Mouse (Mus musculus) CH12.LX (cell line): ENCODE measurements around the gene Fn3k. TPM values are rescaled to one million over a fixed set of nuclear protein-coding genes. Genes with fewer than 3 reads are reported as not detected.

Experiments used
- DNase-seq: peaks from one replicate; pipeline ENCODE4 v3.0.0-alpha.2; 2013; ENCODE audit errors: extremely low read depth
- H3K27ac ChIP-seq: 2 replicates; pipeline ENCODE4 v1.5.1; 2012; ENCODE audit warnings: low read depth, mild to moderate bottlenecking, control low read depth, moderate library complexity; ENCODE audit not compliant: insufficient read depth
- H3K27me3 ChIP-seq: replicated peaks from 2 replicates; pipeline ENCODE3; 2012; ENCODE audit warnings: inconsistent platforms
- H3K36me3 ChIP-seq, 2 experiments: replicated peaks in 1 of 2; 2 replicates each; pipeline versions ENCODE3 to v1.6.1; 2012; ENCODE audit warnings: inconsistent platforms in 1 of 2, low read length in 1 of 2, mild to moderate bottlenecking in 1 of 2, mixed read lengths in 1 of 2, moderate library complexity in 1 of 2; ENCODE audit not compliant: control insufficient read depth in 1 of 2, insufficient read depth in 1 of 2
- H3K4me1 ChIP-seq, 2 experiments: 2 replicates each; pipeline ENCODE4 v1.6.1; 2012; ENCODE audit warnings: inconsistent platforms in 1 of 2, moderate library complexity in 1 of 2; ENCODE audit not compliant: insufficient read depth in 2 of 2, control insufficient read depth in 1 of 2
- H3K4me2 ChIP-seq: 2 replicates; pipeline ENCODE4 v1.6.1; 2012; ENCODE audit warnings: low read depth, mild to moderate bottlenecking, control low read depth; ENCODE audit not compliant: poor library complexity, insufficient read depth, severe bottlenecking
- H3K4me3 ChIP-seq, 3 experiments: fragments of 150-350 bp in 1 of 3; sonication (generic) in 1 of 3; replicated peaks in 1 of 3; 2 replicates each; pipeline versions ENCODE3 to v1.5.1; 2011 to 2012; ENCODE audit warnings: low read depth in 2 of 3, low read length in 2 of 3, mild to moderate bottlenecking in 2 of 3, moderate library complexity in 2 of 3, control low read depth in 1 of 3, improper control_type of control experiment in 1 of 3, inconsistent platforms in 1 of 3, mixed read lengths in 1 of 3; ENCODE audit not compliant: poor library complexity in 1 of 3
- H3K79me2 ChIP-seq: replicated peaks from 2 replicates; pipeline ENCODE4 v1.6.1; 2012; ENCODE audit warnings: mild to moderate bottlenecking, moderate library complexity; ENCODE audit not compliant: control insufficient read depth, poor library complexity, insufficient read depth, severe bottlenecking; ENCODE audit errors: extremely low read depth
- H3K9ac ChIP-seq: 2 replicates; pipeline ENCODE4 v1.6.1; 2012; ENCODE audit warnings: low read depth, mild to moderate bottlenecking, control low read depth, moderate library complexity; ENCODE audit not compliant: insufficient read depth
- H3K9me3 ChIP-seq: replicated peaks from 2 replicates; pipeline ENCODE3; 2012; ENCODE audit warnings: low read length, inconsistent platforms, mixed read lengths
- EP300 ChIP-seq: IDR thresholded peaks from 2 replicates; pipeline ENCODE4 v1.6.1; 2011; ENCODE audit warnings: low read length, improper control_type of control experiment
- GABPA ChIP-seq: IDR thresholded peaks from 2 replicates; pipeline ENCODE4 v1.6.1; 2012; ENCODE audit warnings: low read depth, low read length, improper control_type of control experiment, inconsistent platforms; ENCODE audit not compliant: insufficient replicate concordance
- IRF4 ChIP-seq: IDR thresholded peaks from 2 replicates; pipeline ENCODE4 v1.6.1; 2014; ENCODE audit warnings: low read depth, mild to moderate bottlenecking, inconsistent platforms, low read length, improper control_type of control experiment
- JUN ChIP-seq: IDR thresholded peaks from 2 replicates; pipeline ENCODE4 v1.6.1; 2011; ENCODE audit warnings: low read depth, mild to moderate bottlenecking, low read length, improper control_type of control experiment, moderate library complexity; ENCODE audit not compliant: insufficient read depth
- MAZ ChIP-seq: IDR thresholded peaks from 2 replicates; pipeline ENCODE4 v1.6.1; 2012; ENCODE audit warnings: low read depth, mild to moderate bottlenecking, inconsistent platforms, low read length, improper control_type of control experiment, moderate library complexity
- MEF2A ChIP-seq: IDR thresholded peaks from 2 replicates; pipeline ENCODE4 v1.6.1; 2014; ENCODE audit warnings: low read depth, mild to moderate bottlenecking, inconsistent platforms, low read length, improper control_type of control experiment, borderline replicate concordance
- MXI1 ChIP-seq: IDR thresholded peaks from 2 replicates; pipeline ENCODE4 v1.6.1; 2011; ENCODE audit warnings: mild to moderate bottlenecking, low read depth, low read length, improper control_type of control experiment
- NRF1 ChIP-seq: IDR thresholded peaks from 2 replicates; pipeline ENCODE4 v1.6.1; 2014; ENCODE audit warnings: low read depth, mild to moderate bottlenecking, inconsistent platforms, low read length, improper control_type of control experiment, moderate library complexity
- POLR2A ChIP-seq: IDR thresholded peaks from 2 replicates; pipeline ENCODE4 v1.6.1; 2011; ENCODE audit warnings: low read depth, mild to moderate bottlenecking, improper control_type of control experiment, low read length
- RAD21 ChIP-seq: IDR thresholded peaks from 2 replicates; pipeline ENCODE4 v1.6.1; 2011; ENCODE audit warnings: low read depth, mild to moderate bottlenecking, low read length, improper control_type of control experiment, moderate library complexity
- TCF12 ChIP-seq: IDR thresholded peaks from 2 replicates; pipeline ENCODE4 v1.6.1; 2014; ENCODE audit warnings: low read depth, mild to moderate bottlenecking, inconsistent platforms, low read length, improper control_type of control experiment
- UBTF ChIP-seq: IDR thresholded peaks from 2 replicates; pipeline ENCODE4 v1.6.1; 2012; ENCODE audit warnings: low read depth, mild to moderate bottlenecking, inconsistent platforms, low read length, improper control_type of control experiment, moderate library complexity
- USF2 ChIP-seq: conservative IDR thresholded peaks from 2 replicates; pipeline ENCODE4 v1.6.1; 2011; ENCODE audit warnings: low read depth, low read length, improper control_type of control experiment
- ZC3H11A ChIP-seq: IDR thresholded peaks from 2 replicates; pipeline ENCODE4 v1.6.1; 2012; ENCODE audit warnings: low read depth, mild to moderate bottlenecking, inconsistent platforms, low read length, improper control_type of control experiment
- ZKSCAN1 ChIP-seq: IDR thresholded peaks from 2 replicates; pipeline ENCODE4 v1.6.1; 2012; ENCODE audit warnings: low read depth, inconsistent platforms, low read length, improper control_type of control experiment, borderline replicate concordance
- ZNF384 ChIP-seq: IDR thresholded peaks from 2 replicates; pipeline ENCODE4 v1.6.1; 2012; ENCODE audit warnings: low read depth, low read length, improper control_type of control experiment, inconsistent platforms
- dilution Hi-C: fragments of 300-500 bp; cut with MboI; formaldehyde crosslinking; loops from 2 replicates; pipeline ENCODE4 v1.14.3; 2020; ENCODE audit warnings: low sequenced_read_pairs; ENCODE audit not compliant: extremely low pct_unique_long_range_greater_than_20kb, extremely low pct_ligation_motif_present
- in situ Hi-C: fragments of 300-500 bp; cut with MboI; formaldehyde crosslinking; loops from 3 replicates; pipeline ENCODE4 v1.14.3; 2019; ENCODE audit warnings: low sequenced_read_pairs, low pct_ligation_motif_present, low pct_unique_long_range_greater_than_20kb, mixed read lengths
- polyA plus RNA-seq: library from polyadenylated mRNA; unstranded; fragments of >175 nt; gene quantifications from 2 replicates; pipeline ENCODE4 v1.2.1, GENCODE M21; 2012; ENCODE audit warnings: low read depth; ENCODE audit not compliant: insufficient read length
- total RNA-seq, 2 experiments: library from RNA; depleted of rRNA; stranded (reverse); fragments of 300-350 nt in 1 of 2; fragments of >200 nt in 1 of 2; gene quantifications; 2 replicates each; pipeline ENCODE4 v1.2.3; 2012 to 2014

Fn3k gene
- total and polyA plus RNA-seq, 3 experiments = 0.04 TPM; not detected in 2

DNA sequence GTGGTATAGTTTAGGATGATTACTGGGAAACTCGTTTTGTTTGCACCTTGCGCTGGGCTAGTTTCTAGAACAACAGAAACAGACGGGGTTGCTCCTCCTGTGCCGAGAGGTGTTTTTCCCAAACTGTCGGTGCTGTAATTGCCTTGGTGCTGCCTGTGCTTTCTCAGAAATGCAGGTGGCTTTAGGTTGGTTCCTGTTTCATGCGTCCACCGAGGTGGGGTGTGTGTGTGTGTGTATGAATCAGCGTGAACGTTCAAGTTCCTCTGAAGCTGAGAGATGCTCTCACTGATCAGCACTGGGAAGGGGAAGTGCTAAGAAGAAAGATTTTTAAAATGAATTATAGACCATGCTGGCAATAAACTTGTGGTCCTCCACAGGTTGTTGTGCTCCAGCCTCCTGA lies 51.2 kb downstream of the Fn3k start:
- no peaks in the 10 kb centered on the region for H3K79me2 ChIP-seq
- dilution Hi-C loops (no loop called here), in situ Hi-C loops (no loop called here)
- H3K9me3 ChIP-seq = no peaks in the 10 kb centered on the region
- DNase-seq = peak; percentile 84
- H3K4me1 ChIP-seq = peaks cover 11 to 47% of the 10 kb centered on the region in 2 experiments
- H3K27me3 ChIP-seq = no peaks in the 10 kb centered on the region
- H3K4me2 ChIP-seq = peak overlapping the region; percentile 19; the same call in 1 of the 2 replicates
- TF ChIP-seq RAD21 (no peak), IRF4 (peak; percentile 27; the same call in 1 of the 2 replicates), MXI1 (peak; percentile 54; the same call in 1 of the 2 replicates), ZC3H11A (no peak), EP300 (peak; percentile 70), UBTF (no peak), MAZ (no peak), NRF1 (no peak), TCF12 (peak; percentile 54; the same call in 1 of the 2 replicates), GABPA (no peak), ZNF384 (no peak)
- H3K4me3 ChIP-seq = no peak overlapping the region
- H3K9ac ChIP-seq = no peak overlapping the region
- peaks cover 27 to 68% of the 10 kb centered on the region in 2 experiments for H3K36me3 ChIP-seq
- no peak overlapping the region for H3K27ac ChIP-seq

DNA sequence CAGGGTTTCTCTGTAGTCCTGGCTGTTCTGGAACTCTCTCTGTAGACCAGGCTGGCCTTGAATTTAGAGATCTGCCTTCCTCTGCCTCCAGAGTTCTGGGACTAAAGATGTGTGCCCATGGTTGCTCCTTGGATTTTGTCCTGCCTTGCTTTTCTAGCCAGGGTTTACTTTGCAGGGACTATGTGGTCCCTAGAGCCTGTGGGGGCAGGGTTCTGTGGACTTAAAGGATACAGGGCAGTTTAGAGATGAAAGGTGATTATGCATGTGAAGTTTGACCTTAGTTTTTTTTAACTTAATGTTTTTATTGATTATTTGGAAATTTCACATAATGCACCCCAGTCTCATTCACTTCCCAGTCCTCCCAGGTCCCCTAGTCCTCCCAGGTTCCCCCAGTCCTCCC lies 55.9 kb downstream of the Fn3k start:
- Histone ChIP-seq H3K4me3 (no peak overlapping the region), H3K79me2 (no peaks in the 10 kb centered on the region), H3K9ac (no peak overlapping the region), H3K4me2 (no peak overlapping the region), H3K27me3 (no peaks in the 10 kb centered on the region), H3K27ac (no peak overlapping the region), H3K9me3 (no peaks in the 10 kb centered on the region), H3K4me1 (peaks cover 7 to 26% of the 10 kb centered on the region in 2 experiments), H3K36me3 (peaks cover 24 to 68% of the 10 kb centered on the region in 2 experiments)
- in situ Hi-C loops (no loop called here), dilution Hi-C loops (no loop called here)
- no peak for TF ChIP-seq POLR2A
- TF ChIP-seq MEF2A = no peak
- no peak for TF ChIP-seq USF2
- TF ChIP-seq ZKSCAN1 = no peak
- TF ChIP-seq JUN = no peak
- no peak for TF ChIP-seq EP300
- TF ChIP-seq NRF1 = no peak
- TF ChIP-seq RAD21 = no peak
- no peak for TF ChIP-seq ZC3H11A
- DNase-seq = no peak

Other genes starting within 250 kb of the Fn3k start
- gene Hexdc, start 230.5 kb upstream of the Fn3k start, total RNA-seq (2012; rRNA removed) = 9.1 and 10.6 TPM in 2 replicates
- 10.5 and 11.6 TPM in 2 replicates for gene Hexdc, start 230.5 kb upstream of the Fn3k start, total RNA-seq (2014; rRNA removed)
- 8.8 and 12.0 TPM in 2 replicates for gene Hexdc, start 230.5 kb upstream of the Fn3k start, polyA plus RNA-seq
- 16.4 and 19.0 TPM in 2 replicates for gene Ogfod3, start 230.2 kb upstream of the Fn3k start, total RNA-seq (2012; rRNA removed)
- gene Ogfod3, start 230.2 kb upstream of the Fn3k start, total RNA-seq (2014; rRNA removed) = 10.3 and 13.7 TPM in 2 replicates
- 18.4 and 24.6 TPM in 2 replicates for gene Ogfod3, start 230.2 kb upstream of the Fn3k start, polyA plus RNA-seq
- 50.0 and 51.6 TPM in 2 replicates for gene Cybc1, start 205.6 kb upstream of the Fn3k start, total RNA-seq (2012; rRNA removed)
- gene Cybc1, start 205.6 kb upstream of the Fn3k start, total RNA-seq (2014; rRNA removed) = 60.3 and 60.9 TPM in 2 replicates
- 52.9 and 57.4 TPM in 2 replicates for gene Cybc1, start 205.6 kb upstream of the Fn3k start, polyA plus RNA-seq
- gene Narf, start 197.7 kb upstream of the Fn3k start, total RNA-seq (2012; rRNA removed) = 15.6 and 26.2 TPM in 2 replicates
- 29.9 and 32.1 TPM in 2 replicates for gene Narf, start 197.7 kb upstream of the Fn3k start, total RNA-seq (2014; rRNA removed)
- 11.7 and 12.3 TPM in 2 replicates for gene Narf, start 197.7 kb upstream of the Fn3k start, polyA plus RNA-seq
- gene Foxk2, start 174.9 kb upstream of the Fn3k start, total RNA-seq (2012; rRNA removed) = 42.6 and 44.3 TPM in 2 replicates
- 25.0 and 26.9 TPM in 2 replicates for gene Foxk2, start 174.9 kb upstream of the Fn3k start, total RNA-seq (2014; rRNA removed)
- gene Foxk2, start 174.9 kb upstream of the Fn3k start, polyA plus RNA-seq = 32.4 and 41.2 TPM in 2 replicates
- gene Wdr45b, start 80.5 kb upstream of the Fn3k start, total RNA-seq (2012; rRNA removed) = 27.0 and 32.1 TPM in 2 replicates
- 49.9 and 53.0 TPM in 2 replicates for gene Wdr45b, start 80.5 kb upstream of the Fn3k start, total RNA-seq (2014; rRNA removed)
- gene Wdr45b, start 80.5 kb upstream of the Fn3k start, polyA plus RNA-seq = 43.3 and 47.5 TPM in 2 replicates
- gene Rab40b, start 46.7 kb upstream of the Fn3k start, total RNA-seq (2012; rRNA removed) = not detected in 2 replicates
- gene Rab40b, start 46.7 kb upstream of the Fn3k start, total RNA-seq (2014; rRNA removed) = not detected in 2 replicates
- not detected in 2 replicates for gene Rab40b, start 46.7 kb upstream of the Fn3k start, polyA plus RNA-seq
- gene Fn3krp, start 13.5 kb upstream of the Fn3k start, total RNA-seq (2012; rRNA removed) = 9.8 and 11.2 TPM in 2 replicates
- 9.7 and 11.2 TPM in 2 replicates for gene Fn3krp, start 13.5 kb upstream of the Fn3k start, total RNA-seq (2014; rRNA removed)
- gene Fn3krp, start 13.5 kb upstream of the Fn3k start, polyA plus RNA-seq = 3.6 and 3.8 TPM in 2 replicates
- 85.6 and 86.7 TPM in 2 replicates for gene Tbcd, start 17.0 kb downstream of the Fn3k start, total RNA-seq (2012; rRNA removed)
- 57.7 and 62.1 TPM in 2 replicates for gene Tbcd, start 17.0 kb downstream of the Fn3k start, total RNA-seq (2014; rRNA removed)
- gene Tbcd, start 17.0 kb downstream of the Fn3k start, polyA plus RNA-seq = 70.4 and 73.3 TPM in 2 replicates
- 0.34 and 0.38 TPM in 2 replicates for gene Zfp750, start 84.4 kb downstream of the Fn3k start, total RNA-seq (2012; rRNA removed)
- 0.11 and 0.14 TPM in 2 replicates for gene Zfp750, start 84.4 kb downstream of the Fn3k start, total RNA-seq (2014; rRNA removed)
- gene Zfp750, start 84.4 kb downstream of the Fn3k start, polyA plus RNA-seq = 0.33 and 0.54 TPM in 2 replicates
- gene B3gntl1, start 238.2 kb downstream of the Fn3k start, total RNA-seq (2012; rRNA removed) = 10.1 and 10.3 TPM in 2 replicates
- gene B3gntl1, start 238.2 kb downstream of the Fn3k start, total RNA-seq (2014; rRNA removed) = 7.3 TPM in 2 replicates
- gene B3gntl1, start 238.2 kb downstream of the Fn3k start, polyA plus RNA-seq = 8.7 and 8.9 TPM in 2 replicates